Mouse (Mus musculus): ENCODE measurements around the gene Arid5a. TPM values are rescaled to one million over a fixed set of nuclear protein-coding genes. Genes with fewer than 3 reads are reported as not detected.

The Arid5a gene
- polyA plus RNA-seq, 1 experiment from 2014 or later = 4.9 TPM

- Histone ChIP-seq H3K36me3 (ENCODE audit: control insufficient read depth, insufficient read depth) (no peaks in the 10 kb centered on the region), H3K9me3 (replicated peaks; ENCODE audit: control insufficient read depth, low read length) (no peaks in the 10 kb centered on the region), H3K27me3 (ENCODE audit: control insufficient read depth, insufficient read depth, low read depth, low read length) (no peaks in the 10 kb centered on the region), H3K27ac (ENCODE audit: low read length) (no peak overlapping the region), H3K4me3 (ENCODE audit: low read depth, low read length) (no peak overlapping the region), H3K4me2 (ENCODE audit: low read depth, low read length) (no peak overlapping the region), H3K4me1 (ENCODE audit: control insufficient read depth, low read depth, low read length) (peaks cover 16% of the 10 kb centered on the region), H3K9ac (ENCODE audit: low read depth, low read length) (no peak overlapping the region)
- 69% methylated on average over 6 of the region's 6 CpGs for WGBS (ENCODE audit: insufficient replicate concordance)
- ATAC-seq (ENCODE audit: low read depth) = no peak
These were observed 63.4 kb downstream of the Arid5a start for GRCm38 (mm10) chr1:36370918-36371317.

GRCm38 (mm10) chr1:36371934-36372845, 64.7 kb downstream of the Arid5a start, which contains the start of gene Fer1l5:
Gene Fer1l5 (plus strand): TSS chr1:36372291.
- no peak within 1 kb of the TSS for H3K4me2 ChIP-seq (ENCODE audit: low read depth, low read length)
- WGBS (ENCODE audit: insufficient replicate concordance) = 49% methylated on average over 10 of the region's 10 CpGs
- H3K4me1 ChIP-seq (ENCODE audit: control insufficient read depth, low read depth, low read length) = peaks cover 16% of the 10 kb centered on the region
- H3K27ac ChIP-seq (ENCODE audit: low read length) = no peak within 1 kb of the TSS
- no peak within 1 kb of the TSS for H3K9ac ChIP-seq (ENCODE audit: low read depth, low read length)
- H3K9me3 ChIP-seq (replicated peaks; ENCODE audit: control insufficient read depth, low read length) = no peaks in the 10 kb centered on the region
- no peak within 1 kb of the TSS for H3K4me3 ChIP-seq (ENCODE audit: low read depth, low read length)
- no peak for ATAC-seq (ENCODE audit: low read depth)
- no peaks in the 10 kb centered on the region for H3K36me3 ChIP-seq (ENCODE audit: control insufficient read depth, insufficient read depth)
- H3K27me3 ChIP-seq (ENCODE audit: control insufficient read depth, insufficient read depth, low read depth, low read length) = no peaks in the 10 kb centered on the region

Small RNAs within 50 kb of the gene (microRNA-seq; reads per million reads assigned to microRNA genes)
- gene Mir6898 = not detected

Other genes with a start within 250 kb of the Arid5a start
- 4.7 and 5.2 TPM in 2 replicates for gene Hs6st1, start 239.3 kb upstream of the Arid5a start, polyA plus RNA-seq (2015; fragmentation: Nextera tagmentation; extraction: Ambion mirVana)
- 19.6 and 19.8 TPM in 2 replicates for gene Uggt1, start 63.0 kb upstream of the Arid5a start, polyA plus RNA-seq (2015; fragmentation: Nextera tagmentation; extraction: Ambion mirVana)
- 3.1 and 3.4 TPM in 2 replicates for gene Neurl3, start 33.1 kb upstream of the Arid5a start, polyA plus RNA-seq (2015; fragmentation: Nextera tagmentation; extraction: Ambion mirVana)
- 12.2 and 13.0 TPM in 2 replicates for gene Kansl3, start 61.4 kb downstream of the Arid5a start, polyA plus RNA-seq (2015; fragmentation: Nextera tagmentation; extraction: Ambion mirVana)
- gene Fer1l5, start 64.6 kb downstream of the Arid5a start, polyA plus RNA-seq (2015; fragmentation: Nextera tagmentation; extraction: Ambion mirVana) = 0.15 and 0.34 TPM in 2 replicates
- 12.0 and 13.0 TPM in 2 replicates for gene Lman2l, start 137.5 kb downstream of the Arid5a start, polyA plus RNA-seq (2015; fragmentation: Nextera tagmentation; extraction: Ambion mirVana)
- 2.5 and 2.7 TPM in 2 replicates for gene Cnnm4, start 163.9 kb downstream of the Arid5a start, polyA plus RNA-seq (2015; fragmentation: Nextera tagmentation; extraction: Ambion mirVana)
- gene Cnnm3, start 204.1 kb downstream of the Arid5a start, polyA plus RNA-seq (2015; fragmentation: Nextera tagmentation; extraction: Ambion mirVana) = 0.91 and 1.1 TPM in 2 replicates
- 3.2 and 4.3 TPM in 2 replicates for gene Ankrd23, start 229.2 kb downstream of the Arid5a start, polyA plus RNA-seq (2015; fragmentation: Nextera tagmentation; extraction: Ambion mirVana)
- gene Gm42417, start 231.7 kb downstream of the Arid5a start, polyA plus RNA-seq (2015; fragmentation: Nextera tagmentation; extraction: Ambion mirVana) = not detected in 2 replicates
- gene Ankrd39, start 239.7 kb downstream of the Arid5a start, polyA plus RNA-seq (2015; fragmentation: Nextera tagmentation; extraction: Ambion mirVana) = 5.4 and 6.7 TPM in 2 replicates

Data from liver, embryonic 16.5 days (tissue).